In the genomic region with DNA sequence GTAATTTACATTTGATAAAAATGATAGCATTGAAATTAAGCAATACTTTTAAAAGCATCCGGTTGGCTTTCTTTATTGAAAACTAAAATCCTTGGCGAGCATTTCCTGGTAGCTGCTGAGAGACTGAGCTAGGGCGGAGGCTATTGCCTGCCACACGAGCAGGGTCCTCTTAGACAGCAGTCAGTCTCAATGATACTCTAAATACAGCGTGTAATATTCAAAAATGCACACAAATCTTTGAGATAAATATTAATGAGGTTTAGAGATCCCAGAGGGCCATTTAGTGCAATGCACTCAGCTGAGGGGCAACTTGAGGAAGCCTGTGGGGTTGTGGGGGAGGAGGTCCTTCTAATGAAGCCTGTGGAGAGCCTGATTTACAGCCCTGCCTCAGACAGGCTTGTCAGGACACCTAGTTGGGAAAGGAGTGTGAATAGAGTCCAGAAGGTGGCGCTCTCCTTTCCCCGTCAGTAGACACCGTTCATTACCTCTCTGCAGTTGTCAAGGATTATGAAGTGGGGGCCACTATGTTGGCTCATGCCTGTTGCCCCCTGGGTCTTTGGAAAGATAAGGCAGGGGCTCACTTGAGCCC, we compare ENCODE assay signal across 7 mouse cellular contexts. TPM values are rescaled to one million over a fixed set of nuclear protein-coding genes. Genes with fewer than 3 reads are reported as not detected.
DNase-seq lines count a peak whose midpoint lies in the region; ATAC-seq and TF ChIP-seq lines count a peak whose summit lies in the region.

No protein-coding gene starts in this region.

- 27% methylated on average over 8 of the region's 8 CpGs for WGBS in liver, embryonic 14.5 days (ENCODE audit: insufficient replicate concordance)
- WGBS in liver, embryonic 11.5 days, result 36% methylated on average over 8 of the region's 8 CpGs
- WGBS in forebrain, embryonic 15.5 days, result 35% methylated on average over 8 of the region's 8 CpGs
- WGBS in midbrain, embryonic 16.5 days, result 27% methylated on average over 8 of the region's 8 CpGs

- DNase-seq in liver, embryonic 14.5 days (ENCODE audit: low read depth in 3 of 3, low spot score in 3 of 3), result peak in 1 of 3 experiments; percentile 19
- no peak for DNase-seq in liver, embryonic 11.5 days (ENCODE audit: low spot score)
- DNase-seq in adrenal gland, postnatal 25 days, result peak; percentile 27
- no peak for DNase-seq in yolk sac, embryonic 10.5 days (ENCODE audit: low spot score)
- no peak for DNase-seq in left cerebral cortex, adult 18-20 months (ENCODE audit: low spot score in 2 of 2)

- H3K36me3 ChIP-seq in liver, embryonic 14.5 days (replicated peaks; ENCODE audit: control insufficient read depth, insufficient read depth, low read depth), result no peaks in the 10 kb centered on the region
- no peaks in the 10 kb centered on the region for H3K36me3 ChIP-seq in liver, embryonic 11.5 days (ENCODE audit: control insufficient read depth, insufficient read depth, low read length)
- no peaks in the 10 kb centered on the region for H3K36me3 ChIP-seq in forebrain, embryonic 15.5 days
- H3K36me3 ChIP-seq in midbrain, embryonic 16.5 days (ENCODE audit: control insufficient read depth, insufficient read depth, low read length), result no peaks in the 10 kb centered on the region

- no peaks in the 10 kb centered on the region for H3K9me3 ChIP-seq in liver, embryonic 14.5 days (ENCODE audit: control insufficient read depth, low read length)
- H3K9me3 ChIP-seq in liver, embryonic 11.5 days (ENCODE audit: control insufficient read depth, low read length), result no peaks in the 10 kb centered on the region
- H3K9me3 ChIP-seq in forebrain, embryonic 15.5 days, result no peaks in the 10 kb centered on the region
- no peaks in the 10 kb centered on the region for H3K9me3 ChIP-seq in midbrain, embryonic 16.5 days (replicated peaks; ENCODE audit: control insufficient read depth, low read length, poor library complexity, severe bottlenecking)

- no peaks in the 10 kb centered on the region for H3K4me1 ChIP-seq in liver, embryonic 14.5 days (replicated peaks; ENCODE audit: control insufficient read depth in 2 of 2, insufficient read depth in 2 of 2, low read length in 1 of 2)
- H3K4me1 ChIP-seq in liver, embryonic 11.5 days (replicated peaks; ENCODE audit: control insufficient read depth, insufficient read depth, low read length), result no peaks in the 10 kb centered on the region
- H3K4me1 ChIP-seq in forebrain, embryonic 15.5 days, result no peaks in the 10 kb centered on the region
- H3K4me1 ChIP-seq in midbrain, embryonic 16.5 days (ENCODE audit: control insufficient read depth, insufficient read depth, low read length), result no peaks in the 10 kb centered on the region

- no peaks in the 10 kb centered on the region for H3K27me3 ChIP-seq in liver, embryonic 14.5 days (ENCODE audit: control insufficient read depth, insufficient read depth, low read length)
- peaks cover 8% of the 10 kb centered on the region; the same call in 1 of the 2 replicates for H3K27me3 ChIP-seq in liver, embryonic 11.5 days (replicated peaks; ENCODE audit: control insufficient read depth, insufficient read depth, low read length)
- no peaks in the 10 kb centered on the region for H3K27me3 ChIP-seq in forebrain, embryonic 15.5 days
- no peaks in the 10 kb centered on the region for H3K27me3 ChIP-seq in midbrain, embryonic 16.5 days (ENCODE audit: control insufficient read depth, insufficient read depth, low read depth, low read length)

- TF ChIP-seq EP300 in liver, embryonic 14.5 days (IDR thresholded peaks at IDR 0.05; ENCODE audit: low read depth), result no peak

- H3K4me2 ChIP-seq in liver, embryonic 14.5 days (ENCODE audit: low read depth), result no peak overlapping the region
- no peak overlapping the region for H3K4me2 ChIP-seq in liver, embryonic 11.5 days
- H3K4me2 ChIP-seq in forebrain, embryonic 15.5 days (replicated peaks), result no peak overlapping the region
- no peak overlapping the region for H3K4me2 ChIP-seq in midbrain, embryonic 16.5 days (ENCODE audit: low read length)

- H3K9ac ChIP-seq in liver, embryonic 14.5 days (replicated peaks), result no peak overlapping the region
- no peak overlapping the region for H3K9ac ChIP-seq in liver, embryonic 11.5 days (ENCODE audit: low read depth, low read length)
- no peak overlapping the region for H3K9ac ChIP-seq in forebrain, embryonic 15.5 days (replicated peaks)
- H3K9ac ChIP-seq in midbrain, embryonic 16.5 days (ENCODE audit: low read depth, low read length), result no peak overlapping the region

- ATAC-seq in liver, embryonic 14.5 days (ENCODE audit: insufficient read depth), result no peak
- no peak for ATAC-seq in liver, embryonic 11.5 days (replicated peaks; ENCODE audit: low FRiP score)
- 0 out of 2 replicates have a peak, but pooled peaks have one; percentile 18 for ATAC-seq in forebrain, embryonic 15.5 days (replicated peaks)
- ATAC-seq in midbrain, embryonic 16.5 days, result peak; percentile 52

- peak; percentile 66 for TF ChIP-seq CTCF in liver, embryonic 14.5 days (IDR thresholded peaks at IDR 0.05; ENCODE audit: low read depth)

- no peak overlapping the region for H3K4me3 ChIP-seq in liver, embryonic 14.5 days (ENCODE audit: insufficient read depth in 1 of 2, low read depth in 2 of 2, low read length in 2 of 2)
- no peak overlapping the region for H3K4me3 ChIP-seq in liver, embryonic 11.5 days (ENCODE audit: low read depth, low read length)
- H3K4me3 ChIP-seq in forebrain, embryonic 15.5 days, result no peak overlapping the region
- H3K4me3 ChIP-seq in midbrain, embryonic 16.5 days (ENCODE audit: low read depth, low read length), result no peak overlapping the region

- H3K27ac ChIP-seq in liver, embryonic 14.5 days, result no peak overlapping the region
- H3K27ac ChIP-seq in liver, embryonic 11.5 days (ENCODE audit: low read depth, low read length), result no peak overlapping the region
- no peak overlapping the region for H3K27ac ChIP-seq in forebrain, embryonic 15.5 days (replicated peaks)
- H3K27ac ChIP-seq in midbrain, embryonic 16.5 days (ENCODE audit: low read length), result no peak overlapping the region

RNA-seq across cellular contexts. Expression of gene Nme9, which starts 6.6 kb away (rescaled TPM):
- 0.03 and 0.11 TPM in 2 replicates for polyA plus RNA-seq in liver, embryonic 14.5 days (2012; rRNA removed)
- not detected in 2 replicates for polyA plus RNA-seq in liver, embryonic 14.5 days (2014; fragmentation: Nextera tagmentation; extraction: Ambion mirVana)
- not detected in 2 replicates for polyA plus RNA-seq in liver, embryonic 11.5 days (2014; fragmentation: Nextera tagmentation; extraction: Ambion mirVana)
- not detected in 2 replicates for total RNA-seq in adrenal gland, postnatal 25 days (2021)
- 1.0 and 1.6 TPM in 2 replicates for polyA plus RNA-seq in forebrain, embryonic 15.5 days (2015; fragmentation: Nextera tagmentation; extraction: Ambion mirVana)
- 1.3 and 1.4 TPM in 2 replicates for polyA plus RNA-seq in midbrain, embryonic 16.5 days (2015; fragmentation: Nextera tagmentation; extraction: Ambion mirVana)
- not detected for total RNA-seq in left cerebral cortex, adult 18-20 months (2021)

RNA-seq across cellular contexts. Expression of gene Mras, which starts 7.5 kb away (rescaled TPM):
- polyA plus RNA-seq in liver, embryonic 14.5 days (2012; rRNA removed), result 2.0 and 2.7 TPM in 2 replicates
- 3.5 TPM in 2 replicates for polyA plus RNA-seq in liver, embryonic 14.5 days (2014; fragmentation: Nextera tagmentation; extraction: Ambion mirVana)
- polyA plus RNA-seq in liver, embryonic 11.5 days (2014; fragmentation: Nextera tagmentation; extraction: Ambion mirVana), result 4.8 and 5.5 TPM in 2 replicates
- total RNA-seq in adrenal gland, postnatal 25 days (2021), result 40.4 and 50.1 TPM in 2 replicates
- 58.8 and 59.5 TPM in 2 replicates for polyA plus RNA-seq in forebrain, embryonic 15.5 days (2015; fragmentation: Nextera tagmentation; extraction: Ambion mirVana)
- polyA plus RNA-seq in midbrain, embryonic 16.5 days (2015; fragmentation: Nextera tagmentation; extraction: Ambion mirVana), result 51.2 and 53.5 TPM in 2 replicates
- 100 to 1,000 TPM; 161 to 167 TPM for total RNA-seq in left cerebral cortex, adult 18-20 months (2021)

Comparison
In these comparisons a context has a peak if more than half of its experiments do, and no peak if none do; other contexts are left out.
1. ATAC-seq: peak in forebrain, embryonic 15.5 days (single experiment) and midbrain, embryonic 16.5 days (single experiment); none in liver, embryonic 14.5 days (single experiment) and liver, embryonic 11.5 days (single experiment).